Mouse (Mus musculus) CD4-positive helper T cell, adult 2 months (primary cell): ENCODE results near the gene Ush1c.
A peak's percentile ranks its signal among the peaks of the same experiment; 100 is the strongest.
"Not testable (repeated sequence)": the region's sequence is repeated elsewhere in the genome, so short reads cannot be mapped to it uniquely, and the experiment has no call there.

Source experiments
- DNase-seq: peaks from one replicate; pipeline ENCODE4 v3.0.0-alpha.2; 2012; ENCODE audit warnings: low read depth, missing footprints, low spot score

Gene Ush1c

GRCm38 (mm10) chr7:46208131-46208530 lies 30.2 kb downstream of the Ush1c start:
- no peak for DNase-seq

- DNase-seq = no peak
Measured at GRCm38 (mm10) chr7:46204775-46205174, 33.5 kb downstream of the Ush1c start.

GRCm38 (mm10) chr7:46204046-46204471 lies 34.2 kb downstream of the Ush1c start:
- no peak for DNase-seq

GRCm38 (mm10) chr7:46201649-46202048 lies 36.7 kb downstream of the Ush1c start:
- no peak for DNase-seq

GRCm38 (mm10) chr7:46200021-46200420 lies 38.3 kb downstream of the Ush1c start:
- DNase-seq = no peak

GRCm38 (mm10) chr7:46195356-46195755 lies 42.9 kb downstream of the Ush1c start:
- DNase-seq = no peak

- DNase-seq = no peak
Measured at GRCm38 (mm10) chr7:46184232-46184631, 54.1 kb downstream of the Ush1c start.

GRCm38 (mm10) chr7:46181590-46181989 lies 56.7 kb downstream of the Ush1c start:
- peak; percentile 28 for DNase-seq

GRCm38 (mm10) chr7:46179431-46180275 lies 58.6 kb downstream of the Ush1c start, which contains the start of gene Abcc8:
Gene Abcc8, minus strand, starts transcription at chr7:46180033.
- DNase-seq = no peak

GRCm38 (mm10) chr7:46168980-46169379 lies 69.3 kb downstream of the Ush1c start:
- DNase-seq = not testable (repeated sequence)

- DNase-seq = no peak
Measured at GRCm38 (mm10) chr7:46168402-46168801, 69.9 kb downstream of the Ush1c start.

GRCm38 (mm10) chr7:46167901-46168300 lies 70.4 kb downstream of the Ush1c start:
- DNase-seq = no peak

GRCm38 (mm10) chr7:46165876-46166275 lies 72.4 kb downstream of the Ush1c start:
- no peak for DNase-seq

- no peak for DNase-seq
Measured at GRCm38 (mm10) chr7:46162731-46163130, 75.6 kb downstream of the Ush1c start.

GRCm38 (mm10) chr7:46162132-46162727 lies 76.1 kb downstream of the Ush1c start:
- no peak for DNase-seq

GRCm38 (mm10) chr7:46161615-46162014 lies 76.7 kb downstream of the Ush1c start:
- no peak for DNase-seq

GRCm38 (mm10) chr7:46157746-46158145 lies 80.6 kb downstream of the Ush1c start:
- no peak for DNase-seq

- DNase-seq = no peak
Measured at GRCm38 (mm10) chr7:46154498-46155488, 83.5 kb downstream of the Ush1c start.

- no peak for DNase-seq
Measured at GRCm38 (mm10) chr7:46152819-46153351, 85.4 kb downstream of the Ush1c start.

GRCm38 (mm10) chr7:46147417-46147816 lies 90.9 kb downstream of the Ush1c start:
- DNase-seq = no peak

- no peak for DNase-seq
Measured at GRCm38 (mm10) chr7:46146675-46147308, 91.5 kb downstream of the Ush1c start.
